Mouse (Mus musculus): Measurements from ENCODE around the gene Glrb. TPM values are rescaled to one million over a fixed set of nuclear protein-coding genes. Genes with fewer than 3 reads are reported as not detected.

Glrb gene
- total RNA-seq (2014; rRNA removed) (0.13 TPM in 1 of 2 replicates, not detected in the other), polyA plus RNA-seq (2012; rRNA removed) (not detected in 2 replicates)

DNA sequence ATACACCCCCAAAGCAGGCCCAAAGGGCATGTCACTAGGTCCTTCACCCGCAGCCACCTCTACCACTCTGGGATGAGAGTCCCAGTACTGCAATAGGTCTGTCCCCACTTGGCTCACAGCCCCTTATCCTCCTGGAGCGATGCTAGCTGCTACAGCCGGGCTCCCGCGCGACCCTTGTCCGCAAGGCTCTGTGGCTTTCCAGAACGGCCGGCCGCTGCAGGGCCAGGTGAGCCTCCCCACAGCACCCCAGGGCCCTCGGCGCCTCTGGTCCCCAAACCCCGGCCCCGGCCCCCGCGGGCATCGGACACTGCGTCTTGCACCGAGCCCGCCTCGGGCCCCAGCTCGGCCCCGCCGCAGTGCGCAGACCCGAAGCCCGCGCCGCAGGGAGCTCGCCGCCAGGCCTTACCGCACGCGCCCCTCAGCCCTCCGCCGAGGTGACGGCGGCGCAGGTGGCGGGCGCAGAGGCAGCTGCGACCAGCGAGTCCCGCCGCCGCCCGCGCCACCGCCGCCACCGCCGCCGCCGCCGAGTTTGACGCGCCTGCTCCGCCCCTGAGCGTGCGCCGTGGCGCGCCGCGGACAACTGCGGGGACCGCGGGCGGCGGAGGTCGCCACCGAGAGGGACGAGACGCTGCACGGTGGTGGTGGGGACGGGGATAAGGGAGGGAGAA, at the start of gene Glrb:
Gene Glrb, minus strand, starts transcription at position 550 of the 668 bp plus-strand sequence.
- 2% methylated on average over 76 of the region's 76 CpGs for WGBS
- Histone ChIP-seq H3K9ac (ENCODE audit: low read depth, low read length) (0 out of 2 replicates have a peak within 1 kb of the TSS, but pooled peaks have one; percentile 43), H3K4me3 (ENCODE audit: insufficient read depth, low read depth, low read length) (peak within 1 kb of the TSS; percentile 50; the same call in 1 of the 2 replicates), H3K27me3 (ENCODE audit: control insufficient read depth, insufficient read depth, low read length) (peaks cover 9% of the 10 kb centered on the region), H3K27ac (replicated peaks; ENCODE audit: insufficient read depth, low read depth, low read length) (no peak within 1 kb of the TSS), H3K36me3 (ENCODE audit: control insufficient read depth, insufficient read depth, low read length) (no peaks in the 10 kb centered on the region), H3K4me1 (ENCODE audit: control insufficient read depth, insufficient read depth, low read length) (no peaks in the 10 kb centered on the region), H3K79me2 (ENCODE audit: control insufficient read depth, insufficient read depth, low read length) (no peaks in the 10 kb centered on the region)
- no peak for DNase-seq (ENCODE audit: extremely low read depth, low read depth, low spot score)
- no peak for TF ChIP-seq POLR2A (IDR thresholded peaks at IDR 0.05; ENCODE audit: extremely low read depth, insufficient read depth, low read length)
- no peak for TF ChIP-seq CTCF (IDR thresholded peaks at IDR 0.05; ENCODE audit: low read depth, low read length)

DNA sequence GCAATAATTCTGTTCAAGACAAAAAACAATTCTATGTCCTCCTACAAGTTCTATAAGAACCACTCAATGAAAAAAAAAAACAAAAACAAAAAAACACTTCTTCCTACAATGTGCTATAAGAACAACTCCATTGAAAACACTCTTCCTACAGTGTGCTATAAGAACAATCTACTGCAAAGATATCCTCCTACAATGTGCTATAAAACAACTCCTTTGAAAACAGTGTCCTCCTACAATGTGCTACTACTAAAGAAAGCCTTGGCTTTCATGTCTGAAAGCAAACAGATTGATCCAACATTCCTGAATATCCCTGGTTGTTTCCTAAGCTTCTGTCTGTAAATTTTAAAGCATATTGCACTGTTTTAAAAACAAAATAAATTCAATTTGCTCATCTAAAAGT, 46.5 kb upstream of the Glrb start:
- no peak for DNase-seq (ENCODE audit: extremely low read depth, low read depth, low spot score)
- Histone ChIP-seq H3K36me3 (ENCODE audit: control insufficient read depth, insufficient read depth, low read length) (no peaks in the 10 kb centered on the region), H3K27ac (replicated peaks; ENCODE audit: insufficient read depth, low read depth, low read length) (no peak overlapping the region), H3K27me3 (ENCODE audit: control insufficient read depth, insufficient read depth, low read length) (no peaks in the 10 kb centered on the region), H3K4me3 (ENCODE audit: insufficient read depth, low read depth, low read length) (no peak overlapping the region), H3K4me1 (ENCODE audit: control insufficient read depth, insufficient read depth, low read length) (no peaks in the 10 kb centered on the region), H3K9ac (ENCODE audit: low read depth, low read length) (no peak overlapping the region), H3K79me2 (ENCODE audit: control insufficient read depth, insufficient read depth, low read length) (no peaks in the 10 kb centered on the region)
- no peak for TF ChIP-seq POLR2A (IDR thresholded peaks at IDR 0.05; ENCODE audit: extremely low read depth, insufficient read depth, low read length)

DNA sequence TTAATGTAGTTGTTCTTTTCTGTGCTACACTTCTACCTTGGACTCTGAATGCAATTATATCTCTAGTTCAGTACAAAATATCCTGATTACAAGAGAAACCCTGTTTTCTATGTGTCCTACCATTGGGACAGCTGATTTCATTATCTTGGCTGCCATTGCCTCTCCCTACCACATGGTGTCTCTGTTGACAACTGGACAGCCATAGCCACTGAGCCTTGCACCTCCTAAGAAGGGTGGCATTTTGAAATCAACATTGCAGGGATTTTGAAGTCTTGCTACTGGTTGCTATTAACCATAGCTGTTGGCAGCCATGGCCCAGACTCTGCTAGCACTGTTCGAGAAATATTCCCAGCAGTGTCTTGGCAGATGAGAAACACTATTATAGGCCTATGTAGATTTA, 45.1 kb upstream of the Glrb start:
- peak; percentile 72 for TF ChIP-seq CTCF (IDR thresholded peaks at IDR 0.05; ENCODE audit: low read depth, low read length)
- no peak for TF ChIP-seq POLR2A (IDR thresholded peaks at IDR 0.05; ENCODE audit: extremely low read depth, insufficient read depth, low read length)
- Histone ChIP-seq H3K27ac (replicated peaks; ENCODE audit: insufficient read depth, low read depth, low read length) (no peak overlapping the region), H3K9ac (ENCODE audit: low read depth, low read length) (no peak overlapping the region), H3K4me1 (ENCODE audit: control insufficient read depth, insufficient read depth, low read length) (no peaks in the 10 kb centered on the region), H3K4me3 (ENCODE audit: insufficient read depth, low read depth, low read length) (no peak overlapping the region), H3K36me3 (ENCODE audit: control insufficient read depth, insufficient read depth, low read length) (no peaks in the 10 kb centered on the region), H3K79me2 (ENCODE audit: control insufficient read depth, insufficient read depth, low read length) (no peaks in the 10 kb centered on the region), H3K27me3 (ENCODE audit: control insufficient read depth, insufficient read depth, low read length) (no peaks in the 10 kb centered on the region)
- 35% methylated on average over 1 of the region's 1 CpGs for WGBS
- DNase-seq (ENCODE audit: extremely low read depth, low read depth, low spot score): peak; percentile 59

DNA sequence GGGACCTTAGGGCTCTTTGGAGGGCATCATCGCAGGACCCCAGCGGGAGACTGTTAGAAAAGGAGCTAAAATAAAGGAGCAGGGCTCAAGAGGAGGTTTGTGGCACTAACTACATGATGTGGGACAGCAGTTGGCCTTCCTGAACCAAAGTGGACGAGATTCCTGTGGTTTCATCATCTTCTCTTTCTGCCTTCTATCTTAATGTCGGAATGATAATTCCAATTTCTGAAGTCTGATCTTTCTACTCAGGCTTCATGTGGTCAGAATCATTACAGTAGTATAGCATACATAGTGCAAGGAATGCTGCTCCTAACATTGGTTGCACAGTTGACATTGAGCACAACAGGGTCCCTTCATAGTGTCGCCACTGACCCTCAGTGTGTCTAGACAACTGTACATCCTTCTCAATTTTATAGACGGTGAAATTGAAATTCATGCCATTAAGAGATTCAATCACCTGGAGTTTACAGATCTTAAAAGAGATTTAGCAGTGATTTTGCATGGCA, 372 bp upstream of the Glrb start:
- no peak for DNase-seq (ENCODE audit: extremely low read depth, low read depth, low spot score)
- 22% methylated on average over 6 of the region's 6 CpGs for WGBS
- no peak for TF ChIP-seq POLR2A (IDR thresholded peaks at IDR 0.05; ENCODE audit: extremely low read depth, insufficient read depth, low read length)
- TF ChIP-seq CTCF (IDR thresholded peaks at IDR 0.05; ENCODE audit: low read depth, low read length): no peak
- Histone ChIP-seq H3K9ac (ENCODE audit: low read depth, low read length) (no peak overlapping the region), H3K4me3 (ENCODE audit: insufficient read depth, low read depth, low read length) (peak overlapping the region; percentile 36; the same call in 1 of the 2 replicates), H3K4me1 (ENCODE audit: control insufficient read depth, insufficient read depth, low read length) (no peaks in the 10 kb centered on the region), H3K27me3 (ENCODE audit: control insufficient read depth, insufficient read depth, low read length) (peaks cover 9% of the 10 kb centered on the region), H3K36me3 (ENCODE audit: control insufficient read depth, insufficient read depth, low read length) (no peaks in the 10 kb centered on the region), H3K27ac (replicated peaks; ENCODE audit: insufficient read depth, low read depth, low read length) (no peak overlapping the region), H3K79me2 (ENCODE audit: control insufficient read depth, insufficient read depth, low read length) (no peaks in the 10 kb centered on the region)

DNA sequence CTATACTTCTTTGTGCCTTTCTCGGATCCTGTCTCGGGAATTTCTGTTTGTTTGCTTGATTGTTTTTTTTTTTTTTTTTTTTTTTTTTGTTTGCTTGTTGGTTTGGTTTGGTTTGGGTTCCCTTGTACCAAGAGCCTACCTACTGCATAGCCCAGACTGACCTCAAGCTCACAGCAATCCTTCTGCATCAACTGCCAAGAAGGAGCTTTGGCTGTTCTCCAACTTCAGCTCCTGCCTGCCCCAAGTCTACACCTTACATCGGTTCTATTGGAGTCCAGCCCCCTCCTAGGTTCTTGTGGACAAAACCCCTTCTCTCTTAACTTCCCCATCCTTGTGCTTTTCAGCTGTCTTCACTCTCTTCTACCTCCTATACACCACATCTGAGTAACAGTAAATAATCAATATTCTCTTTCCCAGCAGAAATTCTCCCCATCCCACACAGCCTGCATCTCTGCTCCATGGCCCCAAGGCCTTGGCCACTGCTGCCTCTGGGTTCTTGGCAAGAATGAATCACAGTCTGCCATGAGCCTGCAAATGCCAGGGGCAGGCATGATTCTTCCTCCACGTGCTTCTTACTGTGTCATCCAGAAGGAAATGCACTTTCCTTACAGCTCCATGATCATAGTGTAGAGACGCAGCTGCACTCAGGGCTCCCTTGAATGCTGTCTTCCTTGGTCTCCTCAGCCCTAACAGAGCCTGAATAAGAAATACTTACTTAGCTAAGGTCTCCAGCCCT, 18.5 kb downstream of the Glrb start:
- Histone ChIP-seq H3K4me3 (ENCODE audit: insufficient read depth, low read depth, low read length) (no peak overlapping the region), H3K4me1 (ENCODE audit: control insufficient read depth, insufficient read depth, low read length) (no peaks in the 10 kb centered on the region), H3K9ac (ENCODE audit: low read depth, low read length) (no peak overlapping the region), H3K27me3 (ENCODE audit: control insufficient read depth, insufficient read depth, low read length) (no peaks in the 10 kb centered on the region), H3K79me2 (ENCODE audit: control insufficient read depth, insufficient read depth, low read length) (no peaks in the 10 kb centered on the region), H3K36me3 (ENCODE audit: control insufficient read depth, insufficient read depth, low read length) (no peaks in the 10 kb centered on the region), H3K27ac (replicated peaks; ENCODE audit: insufficient read depth, low read depth, low read length) (no peak overlapping the region)
- no peak for DNase-seq (ENCODE audit: extremely low read depth, low read depth, low spot score)
- no peak for TF ChIP-seq CTCF (IDR thresholded peaks at IDR 0.05; ENCODE audit: low read depth, low read length)
- 77% methylated on average over 5 of the region's 5 CpGs for WGBS

DNA sequence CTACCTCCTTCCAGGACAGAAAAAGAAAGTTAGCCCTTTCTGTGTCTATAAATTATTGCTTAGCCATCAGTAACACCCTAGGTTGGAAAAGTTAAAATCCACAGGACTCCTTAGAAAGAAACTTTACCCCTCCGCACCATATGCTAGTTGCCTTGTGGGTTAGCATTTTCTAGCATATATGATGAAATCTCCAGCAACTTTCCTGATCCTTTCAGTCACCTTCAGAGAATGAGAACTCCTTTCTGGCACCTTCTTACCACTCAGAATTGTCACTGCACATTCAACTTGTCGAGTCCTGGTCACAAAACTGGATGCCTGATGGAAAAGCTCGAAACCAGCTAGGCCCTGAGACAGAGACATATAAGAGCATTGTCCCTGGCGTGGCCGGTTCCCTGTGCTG, 19.1 kb downstream of the Glrb start:
- 91% methylated on average over 5 of the region's 5 CpGs for WGBS
- Histone ChIP-seq H3K27me3 (ENCODE audit: control insufficient read depth, insufficient read depth, low read length) (no peaks in the 10 kb centered on the region), H3K9ac (ENCODE audit: low read depth, low read length) (no peak overlapping the region), H3K79me2 (ENCODE audit: control insufficient read depth, insufficient read depth, low read length) (no peaks in the 10 kb centered on the region), H3K36me3 (ENCODE audit: control insufficient read depth, insufficient read depth, low read length) (no peaks in the 10 kb centered on the region), H3K4me1 (ENCODE audit: control insufficient read depth, insufficient read depth, low read length) (no peaks in the 10 kb centered on the region), H3K4me3 (ENCODE audit: insufficient read depth, low read depth, low read length) (no peak overlapping the region), H3K27ac (replicated peaks; ENCODE audit: insufficient read depth, low read depth, low read length) (no peak overlapping the region)
- TF ChIP-seq CTCF (IDR thresholded peaks at IDR 0.05; ENCODE audit: low read depth, low read length): no peak
- no peak for TF ChIP-seq POLR2A (IDR thresholded peaks at IDR 0.05; ENCODE audit: extremely low read depth, insufficient read depth, low read length)
- DNase-seq (ENCODE audit: extremely low read depth, low read depth, low spot score): no peak

Data from liver, adult 2 months (tissue).